Mouse (Mus musculus): ENCODE measurements around the gene Ctsm. TPM values are rescaled to one million over a fixed set of nuclear protein-coding genes. Genes with fewer than 3 reads are reported as not detected.
"Not testable (repeated sequence)": the region's sequence is repeated elsewhere in the genome, so short reads cannot be mapped to it uniquely, and the experiment has no call there.

The Ctsm gene
- total RNA-seq (2015; ENCODE audit: low replicate concordance) (not detected in 2 replicates), total RNA-seq (2017; ENCODE audit: low replicate concordance) (not detected in 2 replicates)

DNA sequence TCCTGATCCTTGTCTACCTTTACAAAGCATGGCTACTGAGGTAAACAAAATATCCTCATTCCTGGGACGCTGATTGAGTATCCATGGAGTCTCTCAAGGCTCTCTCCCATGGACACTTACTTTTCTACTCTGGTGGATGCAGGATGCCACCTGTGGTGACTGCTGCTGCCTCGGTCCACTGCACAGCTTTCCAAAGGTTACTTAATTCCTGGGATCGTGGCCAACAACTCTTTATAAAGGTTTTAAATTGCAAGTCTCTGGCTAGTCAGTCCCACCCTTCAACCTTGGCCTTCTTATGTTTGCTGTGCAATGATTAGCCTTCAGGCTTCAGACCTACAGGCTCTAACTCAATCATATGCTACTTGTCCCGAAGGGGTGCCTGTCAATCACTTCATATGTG is at the start of gene Ctsm:
TSS of gene Ctsm (minus strand) at position 209 of the 400 bp plus-strand sequence.
- no peak for ATAC-seq (replicated peaks; ENCODE audit: low FRiP score, poor library complexity, severe bottlenecking)

GRCm38 (mm10) chr13:61570027-61570426 is 28.4 kb upstream of the Ctsm start, which contains the start of gene Cts3:
Cts3 (minus strand) TSS chr13:61570127.
- no peak for ATAC-seq (replicated peaks; ENCODE audit: low FRiP score, poor library complexity, severe bottlenecking)

DNA sequence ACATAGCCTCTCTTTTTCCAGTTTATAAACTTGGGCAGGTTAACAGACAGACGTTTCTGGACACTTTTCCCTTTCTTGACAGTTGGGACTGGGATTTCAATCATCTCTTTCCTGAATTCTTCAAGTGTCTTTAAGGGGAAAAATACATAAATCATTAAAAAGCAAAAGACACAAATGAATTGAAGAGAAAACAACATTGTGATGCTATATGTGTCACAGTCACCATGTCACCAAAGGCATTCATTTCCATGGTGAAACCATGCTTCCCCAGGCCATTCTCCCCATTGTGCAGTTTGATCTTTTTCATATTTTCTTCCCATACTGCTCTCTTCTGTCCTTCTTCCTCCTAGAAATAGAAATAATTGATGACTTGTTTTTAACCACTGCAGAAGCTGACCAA is 26.4 kb upstream of the Ctsm start, which contains the start of gene Gm49352:
TSS of gene Gm49352 (minus strand) at position 101 of the 400 bp plus-strand sequence.
- ATAC-seq (replicated peaks; ENCODE audit: low FRiP score, poor library complexity, severe bottlenecking) = not testable (repeated sequence)

Other genes starting within 250 kb of the Ctsm start
- not detected in 2 replicates for gene Cts7, start 183.6 kb downstream of the Ctsm start, total RNA-seq (2015; ENCODE audit: low replicate concordance)
- not detected in 2 replicates for gene Cts7, start 183.6 kb downstream of the Ctsm start, total RNA-seq (2017; ENCODE audit: low replicate concordance)
- not detected in 2 replicates for gene Gm49352, start 26.3 kb upstream of the Ctsm start, total RNA-seq (2015; ENCODE audit: low replicate concordance)
- gene Gm49352, start 26.3 kb upstream of the Ctsm start, total RNA-seq (2017; ENCODE audit: low replicate concordance) = not detected in 2 replicates
- gene Cts3, start 28.3 kb upstream of the Ctsm start, total RNA-seq (2015; ENCODE audit: low replicate concordance) = not detected in 2 replicates
- not detected in 2 replicates for gene Cts3, start 28.3 kb upstream of the Ctsm start, total RNA-seq (2017; ENCODE audit: low replicate concordance)

All from erythroid progenitor cell, adult 5-6 weeks (primary cell).